Mouse (Mus musculus) stomach, postnatal 0 days (tissue): ENCODE data around the gene Uckl1.

Experiments
- CTCF ChIP-seq: IDR thresholded peaks from 2 replicates; pipeline ENCODE4 v1.5.1; 2016; ENCODE audit warnings: antibody characterized with exemption, low read depth, mild to moderate bottlenecking, moderate library complexity
- EP300 ChIP-seq: optimal IDR thresholded peaks from 2 replicates; pipeline ENCODE3; 2016; ENCODE audit warnings: antibody characterized with exemption

- TF ChIP-seq CTCF (no peak), EP300 (no peak)
These were observed 13.6 kb downstream of the Uckl1 start for GRCm38 (mm10) chr2:181570921-181571595.
